Mouse (Mus musculus): ENCODE data around the gene Etl4. TPM values are rescaled to one million over a fixed set of nuclear protein-coding genes. Genes with fewer than 3 reads are reported as not detected.

Etl4 gene
- total RNA-seq, 1 experiment, result 50.8 TPM

DNA sequence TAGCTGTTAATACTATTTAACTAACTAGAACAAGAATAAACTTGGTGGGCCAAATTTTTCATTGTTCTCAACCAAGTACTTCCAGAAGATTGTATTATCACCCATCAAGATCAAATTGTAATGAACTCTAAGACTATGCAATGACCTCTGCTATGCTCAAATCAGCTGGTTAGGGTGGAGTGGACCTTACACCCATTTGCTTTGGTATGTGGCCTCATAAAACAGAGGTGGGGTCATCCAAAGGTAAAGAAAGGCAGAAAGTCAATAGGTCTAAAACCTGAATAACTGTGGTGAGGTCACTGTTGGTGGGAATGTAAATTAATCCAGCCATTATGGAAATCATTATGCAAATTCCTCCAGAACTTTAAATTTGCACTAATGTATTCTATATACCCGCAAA lies 24.3 kb downstream of the Etl4 start:
- Histone ChIP-seq H3K36me3 (ENCODE audit: control insufficient read depth, insufficient read depth, low read length, poor library complexity, severe bottlenecking) (no peaks in the 10 kb centered on the region), H3K27ac (ENCODE audit: insufficient read depth, low read depth, low read length, poor library complexity, severe bottlenecking) (no peak overlapping the region), H3K9me3 (ENCODE audit: control insufficient read depth, insufficient read depth, low read depth, low read length) (no peaks in the 10 kb centered on the region), H3K4me1 (ENCODE audit: control insufficient read depth in 2 of 2, insufficient read depth in 2 of 2, low read length in 2 of 2, poor library complexity in 1 of 2) (no peaks in the 10 kb centered on the region), H3K9ac (ENCODE audit: insufficient read depth, low read depth, low read length, poor library complexity, severe bottlenecking) (no peak overlapping the region), H3K4me3 (ENCODE audit: insufficient read depth in 1 of 2, low read depth in 1 of 2, low read length in 2 of 2, poor library complexity in 1 of 2, severe bottlenecking in 1 of 2) (no peak overlapping the region)
- TF ChIP-seq MAFK (IDR thresholded peaks at IDR 0.05; ENCODE audit: insufficient read depth, low read depth, low read length) (no peak), ZNF384 (IDR thresholded peaks at IDR 0.05; ENCODE audit: low read depth, low read length) (no peak), ZC3H11A (IDR thresholded peaks at IDR 0.05; ENCODE audit: borderline replicate concordance, low read depth, low read length) (no peak), CHD2 (IDR thresholded peaks at IDR 0.05; ENCODE audit: low read depth, low read length) (0 out of 2 replicates have a peak, but pooled peaks have one; percentile 1), HCFC1 (IDR thresholded peaks at IDR 0.05; ENCODE audit: borderline replicate concordance, insufficient read depth, low read length) (no peak)
- no peak for DNase-seq (ENCODE audit: low read depth, low spot score)
- in situ Hi-C loops (cut with MboI; ENCODE audit: low sequenced_read_pairs in 2 of 2, unreplicated experiment in 2 of 2), result no loop called here

DNA sequence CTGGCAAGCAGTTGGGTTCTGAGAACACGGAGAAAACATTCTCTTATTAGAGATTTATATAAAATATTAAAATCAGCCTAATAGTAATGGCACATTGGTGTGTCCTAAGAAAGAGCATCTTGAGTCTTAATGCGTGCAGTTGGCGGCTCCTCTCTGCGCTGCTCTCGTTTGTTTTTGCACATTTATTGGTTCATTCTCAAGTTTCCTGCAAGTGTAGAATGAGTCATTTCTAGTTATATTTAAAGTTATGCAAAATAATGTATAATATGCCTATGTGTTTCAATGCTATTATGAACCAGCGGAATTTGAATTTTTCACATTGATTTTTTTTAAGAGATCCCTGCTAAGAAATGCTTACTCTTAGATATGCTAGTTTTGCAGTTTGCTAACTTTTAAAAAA lies 35.6 kb downstream of the Etl4 start:
- no peak overlapping the region for H3K9ac ChIP-seq (ENCODE audit: insufficient read depth, low read depth, low read length, poor library complexity, severe bottlenecking)
- no peaks in the 10 kb centered on the region for H3K36me3 ChIP-seq (ENCODE audit: control insufficient read depth, insufficient read depth, low read length, poor library complexity, severe bottlenecking)
- TF ChIP-seq ZNF384 (IDR thresholded peaks at IDR 0.05; ENCODE audit: low read depth, low read length) (no peak), CHD2 (IDR thresholded peaks at IDR 0.05; ENCODE audit: low read depth, low read length) (no peak), ZC3H11A (IDR thresholded peaks at IDR 0.05; ENCODE audit: borderline replicate concordance, low read depth, low read length) (no peak), MAFK (IDR thresholded peaks at IDR 0.05; ENCODE audit: insufficient read depth, low read depth, low read length) (no peak), HCFC1 (IDR thresholded peaks at IDR 0.05; ENCODE audit: borderline replicate concordance, insufficient read depth, low read length) (no peak)
- no peak overlapping the region for H3K27ac ChIP-seq (ENCODE audit: insufficient read depth, low read depth, low read length, poor library complexity, severe bottlenecking)
- H3K4me3 ChIP-seq (ENCODE audit: insufficient read depth in 1 of 2, low read depth in 1 of 2, low read length in 2 of 2, poor library complexity in 1 of 2, severe bottlenecking in 1 of 2), result no peak overlapping the region
- no peak for DNase-seq (ENCODE audit: low read depth, low spot score)
- in situ Hi-C loops (cut with MboI; ENCODE audit: low sequenced_read_pairs in 2 of 2, unreplicated experiment in 2 of 2), result no loop called here
- H3K9me3 ChIP-seq (ENCODE audit: control insufficient read depth, insufficient read depth, low read depth, low read length), result no peaks in the 10 kb centered on the region
- no peaks in the 10 kb centered on the region for H3K4me1 ChIP-seq (ENCODE audit: control insufficient read depth in 2 of 2, insufficient read depth in 2 of 2, low read length in 2 of 2, poor library complexity in 1 of 2)

DNA sequence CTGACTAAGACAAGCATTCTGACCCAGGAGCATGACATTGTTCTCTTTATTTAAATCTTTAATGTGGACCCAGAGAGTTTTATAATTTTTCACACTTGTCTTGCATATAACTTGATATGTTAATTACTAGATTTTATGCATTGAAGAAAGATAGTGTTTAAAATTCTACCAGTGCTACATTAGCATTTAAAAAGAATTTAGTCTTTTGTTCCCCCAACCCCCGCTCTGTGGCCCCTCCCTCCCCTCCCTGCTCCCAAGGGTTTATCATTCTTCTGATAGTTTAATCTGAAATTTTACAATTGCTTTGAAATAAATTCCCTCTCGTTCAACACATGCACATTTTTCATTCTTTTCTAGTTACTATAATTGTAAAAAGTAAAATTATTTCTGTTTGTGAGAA lies 43.4 kb downstream of the Etl4 start:
- Histone ChIP-seq H3K36me3 (ENCODE audit: control insufficient read depth, insufficient read depth, low read length, poor library complexity, severe bottlenecking) (no peaks in the 10 kb centered on the region), H3K4me3 (ENCODE audit: insufficient read depth in 1 of 2, low read depth in 1 of 2, low read length in 2 of 2, poor library complexity in 1 of 2, severe bottlenecking in 1 of 2) (no peak overlapping the region), H3K4me1 (ENCODE audit: control insufficient read depth in 2 of 2, insufficient read depth in 2 of 2, low read length in 2 of 2, poor library complexity in 1 of 2) (no peaks in the 10 kb centered on the region), H3K9me3 (ENCODE audit: control insufficient read depth, insufficient read depth, low read depth, low read length) (no peaks in the 10 kb centered on the region), H3K9ac (ENCODE audit: insufficient read depth, low read depth, low read length, poor library complexity, severe bottlenecking) (no peak overlapping the region), H3K27ac (ENCODE audit: insufficient read depth, low read depth, low read length, poor library complexity, severe bottlenecking) (no peak overlapping the region)
- TF ChIP-seq ZC3H11A (IDR thresholded peaks at IDR 0.05; ENCODE audit: borderline replicate concordance, low read depth, low read length), result no peak
- TF ChIP-seq MAFK (IDR thresholded peaks at IDR 0.05; ENCODE audit: insufficient read depth, low read depth, low read length), result no peak
- TF ChIP-seq HCFC1 (IDR thresholded peaks at IDR 0.05; ENCODE audit: borderline replicate concordance, insufficient read depth, low read length), result no peak
- no peak for TF ChIP-seq ZNF384 (IDR thresholded peaks at IDR 0.05; ENCODE audit: low read depth, low read length)
- in situ Hi-C loops (cut with MboI; ENCODE audit: low sequenced_read_pairs in 2 of 2, unreplicated experiment in 2 of 2), result no loop called here
- DNase-seq (ENCODE audit: low read depth, low spot score), result no peak

DNA sequence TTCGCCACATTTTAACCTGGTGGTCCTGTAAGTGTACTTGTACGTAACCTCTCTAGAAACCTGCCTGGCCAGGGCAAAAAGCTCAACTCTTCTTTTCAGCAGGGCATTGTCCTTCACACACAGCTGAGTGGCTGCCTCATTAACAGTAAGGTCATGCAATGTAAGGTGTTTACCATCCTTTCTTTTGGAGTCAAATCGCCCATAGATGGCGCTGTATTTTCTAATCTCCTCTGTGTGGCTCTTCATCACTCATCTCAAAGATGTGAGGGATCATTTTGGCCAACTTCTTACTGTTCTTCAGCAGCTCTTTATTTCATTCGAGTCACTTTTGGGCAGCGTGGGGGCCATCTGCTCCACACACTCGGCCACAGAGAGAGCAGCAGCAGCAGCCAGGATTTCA lies 56.9 kb downstream of the Etl4 start:
- no peak overlapping the region for H3K27ac ChIP-seq (ENCODE audit: insufficient read depth, low read depth, low read length, poor library complexity, severe bottlenecking)
- in situ Hi-C loops (cut with MboI; ENCODE audit: low sequenced_read_pairs in 2 of 2, unreplicated experiment in 2 of 2), result no loop called here
- H3K36me3 ChIP-seq (ENCODE audit: control insufficient read depth, insufficient read depth, low read length, poor library complexity, severe bottlenecking), result no peaks in the 10 kb centered on the region
- peak; percentile 66 for DNase-seq (ENCODE audit: low read depth, low spot score)
- no peak overlapping the region for H3K9ac ChIP-seq (ENCODE audit: insufficient read depth, low read depth, low read length, poor library complexity, severe bottlenecking)
- peak overlapping the region in 1 of 2 experiments; percentile 29; a peak in 2 of 4 replicates for H3K4me3 ChIP-seq (ENCODE audit: insufficient read depth in 1 of 2, low read depth in 1 of 2, low read length in 2 of 2, poor library complexity in 1 of 2, severe bottlenecking in 1 of 2)
- TF ChIP-seq ZC3H11A (IDR thresholded peaks at IDR 0.05; ENCODE audit: borderline replicate concordance, low read depth, low read length) (0 out of 2 replicates have a peak, but pooled peaks have one; percentile 12), HCFC1 (IDR thresholded peaks at IDR 0.05; ENCODE audit: borderline replicate concordance, insufficient read depth, low read length) (no peak), MAFK (IDR thresholded peaks at IDR 0.05; ENCODE audit: insufficient read depth, low read depth, low read length) (no peak), ZNF384 (IDR thresholded peaks at IDR 0.05; ENCODE audit: low read depth, low read length) (no peak), CHD2 (IDR thresholded peaks at IDR 0.05; ENCODE audit: low read depth, low read length) (no peak)
- H3K9me3 ChIP-seq (ENCODE audit: control insufficient read depth, insufficient read depth, low read depth, low read length), result no peaks in the 10 kb centered on the region
- H3K4me1 ChIP-seq (ENCODE audit: control insufficient read depth in 2 of 2, insufficient read depth in 2 of 2, low read length in 2 of 2, poor library complexity in 1 of 2), result no peaks in the 10 kb centered on the region; a peak in 1 of 4 replicates

DNA sequence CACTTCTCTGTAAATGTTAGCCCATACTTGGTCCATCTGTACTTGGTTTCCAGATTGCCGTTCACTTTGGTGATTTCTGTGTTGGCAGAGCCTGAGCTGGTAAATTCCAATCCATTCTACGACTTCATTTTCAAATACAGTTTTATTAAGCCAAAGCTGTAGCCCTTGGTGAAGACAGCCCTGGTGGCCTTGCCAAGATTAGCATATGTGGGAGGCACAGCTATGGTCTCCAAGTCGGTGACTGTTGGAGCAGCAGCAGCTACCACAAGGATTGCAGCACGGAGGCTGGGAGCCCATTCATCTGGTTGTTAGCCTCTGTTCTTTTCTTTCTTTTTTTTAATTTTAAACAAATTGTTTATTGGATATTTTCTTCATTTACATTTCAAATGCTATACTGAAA lies 128.1 kb downstream of the Etl4 start:
- DNase-seq (ENCODE audit: low read depth, low spot score), result no peak
- in situ Hi-C loops (cut with MboI; ENCODE audit: low sequenced_read_pairs in 2 of 2, unreplicated experiment in 2 of 2), result no loop called here
- Histone ChIP-seq H3K4me3 (ENCODE audit: insufficient read depth in 1 of 2, low read depth in 1 of 2, low read length in 2 of 2, poor library complexity in 1 of 2, severe bottlenecking in 1 of 2) (no peak overlapping the region), H3K36me3 (ENCODE audit: control insufficient read depth, insufficient read depth, low read length, poor library complexity, severe bottlenecking) (no peaks in the 10 kb centered on the region), H3K4me1 (ENCODE audit: control insufficient read depth in 2 of 2, insufficient read depth in 2 of 2, low read length in 2 of 2, poor library complexity in 1 of 2) (no peaks in the 10 kb centered on the region), H3K9ac (ENCODE audit: insufficient read depth, low read depth, low read length, poor library complexity, severe bottlenecking) (no peak overlapping the region), H3K9me3 (ENCODE audit: control insufficient read depth, insufficient read depth, low read depth, low read length) (no peaks in the 10 kb centered on the region), H3K27ac (ENCODE audit: insufficient read depth, low read depth, low read length, poor library complexity, severe bottlenecking) (no peak overlapping the region)
- no peak for TF ChIP-seq MAFK (IDR thresholded peaks at IDR 0.05; ENCODE audit: insufficient read depth, low read depth, low read length)
- no peak for TF ChIP-seq ZNF384 (IDR thresholded peaks at IDR 0.05; ENCODE audit: low read depth, low read length)
- TF ChIP-seq ZC3H11A (IDR thresholded peaks at IDR 0.05; ENCODE audit: borderline replicate concordance, low read depth, low read length), result no peak
- TF ChIP-seq HCFC1 (IDR thresholded peaks at IDR 0.05; ENCODE audit: borderline replicate concordance, insufficient read depth, low read length), result no peak
- no peak for TF ChIP-seq CHD2 (IDR thresholded peaks at IDR 0.05; ENCODE audit: low read depth, low read length)

Measured in ES-E14 (cell line).